Mouse (Mus musculus): Measurements from ENCODE around the gene 2010111I01Rik. TPM values are rescaled to one million over a fixed set of nuclear protein-coding genes. Genes with fewer than 3 reads are reported as not detected.

Gene 2010111I01Rik
- polyA plus RNA-seq, 1 experiment = 117 TPM

- Histone ChIP-seq H3K4me3 (ENCODE audit: insufficient read depth, low read length) (no peak overlapping the region), H3K27ac (ENCODE audit: insufficient read depth, low read length) (no peak overlapping the region), H3K4me1 (ENCODE audit: control insufficient read depth, insufficient read depth, low read length) (peaks cover 14% of the 10 kb centered on the region)
- no peak for TF ChIP-seq POLR2A (IDR thresholded peaks at IDR 0.05; ENCODE audit: extremely low read depth, insufficient read depth, low read length)
- TF ChIP-seq CTCF (IDR thresholded peaks at IDR 0.05; ENCODE audit: extremely low read depth, insufficient read depth, low read length) = no peak
Measured at GRCm38 (mm10) chr13:63094317-63095131, 129.8 kb downstream of the 2010111I01Rik start.

- peaks cover 12% of the 10 kb centered on the region for H3K4me1 ChIP-seq (ENCODE audit: control insufficient read depth, insufficient read depth, low read length)
- H3K27ac ChIP-seq (ENCODE audit: insufficient read depth, low read length) = peak overlapping the region; percentile 80
- no peak overlapping the region for H3K4me3 ChIP-seq (ENCODE audit: insufficient read depth, low read length)
- TF ChIP-seq POLR2A (IDR thresholded peaks at IDR 0.05; ENCODE audit: extremely low read depth, insufficient read depth, low read length) (no peak), CTCF (IDR thresholded peaks at IDR 0.05; ENCODE audit: extremely low read depth, insufficient read depth, low read length) (no peak)
Measured at GRCm38 (mm10) chr13:63096764-63097163, 132.1 kb downstream of the 2010111I01Rik start.

- Histone ChIP-seq H3K4me3 (ENCODE audit: insufficient read depth, low read length) (no peak overlapping the region), H3K4me1 (ENCODE audit: control insufficient read depth, insufficient read depth, low read length) (peaks cover 12% of the 10 kb centered on the region), H3K27ac (ENCODE audit: insufficient read depth, low read length) (peak overlapping the region; percentile 80)
- TF ChIP-seq CTCF (IDR thresholded peaks at IDR 0.05; ENCODE audit: extremely low read depth, insufficient read depth, low read length) (no peak), POLR2A (IDR thresholded peaks at IDR 0.05; ENCODE audit: extremely low read depth, insufficient read depth, low read length) (no peak)
Measured at GRCm38 (mm10) chr13:63097440-63097930, 132.8 kb downstream of the 2010111I01Rik start.

- no peak for TF ChIP-seq POLR2A (IDR thresholded peaks at IDR 0.05; ENCODE audit: extremely low read depth, insufficient read depth, low read length)
- no peak for TF ChIP-seq CTCF (IDR thresholded peaks at IDR 0.05; ENCODE audit: extremely low read depth, insufficient read depth, low read length)
- H3K27ac ChIP-seq (ENCODE audit: insufficient read depth, low read length) = no peak overlapping the region
- H3K4me1 ChIP-seq (ENCODE audit: control insufficient read depth, insufficient read depth, low read length) = peaks cover 6% of the 10 kb centered on the region
- no peak overlapping the region for H3K4me3 ChIP-seq (ENCODE audit: insufficient read depth, low read length)
Measured at GRCm38 (mm10) chr13:63101761-63102160, 137.1 kb downstream of the 2010111I01Rik start.

- Histone ChIP-seq H3K27ac (ENCODE audit: insufficient read depth, low read length) (no peak overlapping the region), H3K4me1 (ENCODE audit: control insufficient read depth, insufficient read depth, low read length) (peaks cover 2% of the 10 kb centered on the region; the same call in 1 of the 2 replicates), H3K4me3 (ENCODE audit: insufficient read depth, low read length) (no peak overlapping the region)
- TF ChIP-seq POLR2A (IDR thresholded peaks at IDR 0.05; ENCODE audit: extremely low read depth, insufficient read depth, low read length) = no peak
- TF ChIP-seq CTCF (IDR thresholded peaks at IDR 0.05; ENCODE audit: extremely low read depth, insufficient read depth, low read length) = no peak
Measured at GRCm38 (mm10) chr13:63102848-63103585, 138.3 kb downstream of the 2010111I01Rik start.

- TF ChIP-seq POLR2A (IDR thresholded peaks at IDR 0.05; ENCODE audit: extremely low read depth, insufficient read depth, low read length) = no peak
- no peak for TF ChIP-seq CTCF (IDR thresholded peaks at IDR 0.05; ENCODE audit: extremely low read depth, insufficient read depth, low read length)
Measured at GRCm38 (mm10) chr13:63106574-63106973, 141.9 kb downstream of the 2010111I01Rik start.

GRCm38 (mm10) chr13:63108601-63109000 is 143.9 kb downstream of the 2010111I01Rik start:
- Histone ChIP-seq H3K4me3 (ENCODE audit: insufficient read depth, low read length) (no peak overlapping the region), H3K27ac (ENCODE audit: insufficient read depth, low read length) (no peak overlapping the region), H3K4me1 (ENCODE audit: control insufficient read depth, insufficient read depth, low read length) (peaks cover 12% of the 10 kb centered on the region)
- no peak for TF ChIP-seq CTCF (IDR thresholded peaks at IDR 0.05; ENCODE audit: extremely low read depth, insufficient read depth, low read length)
- no peak for TF ChIP-seq POLR2A (IDR thresholded peaks at IDR 0.05; ENCODE audit: extremely low read depth, insufficient read depth, low read length)

More at GRCm38 (mm10) chr13:63106574-63106973, 141.9 kb downstream of the 2010111I01Rik start:
- H3K27ac ChIP-seq (ENCODE audit: insufficient read depth, low read length) = no peak overlapping the region
- no peak overlapping the region for H3K4me3 ChIP-seq (ENCODE audit: insufficient read depth, low read length)
- H3K4me1 ChIP-seq (ENCODE audit: control insufficient read depth, insufficient read depth, low read length) = peaks cover 7% of the 10 kb centered on the region; the same call in 1 of the 2 replicates

- TF ChIP-seq CTCF (IDR thresholded peaks at IDR 0.05; ENCODE audit: extremely low read depth, insufficient read depth, low read length) = no peak
- TF ChIP-seq POLR2A (IDR thresholded peaks at IDR 0.05; ENCODE audit: extremely low read depth, insufficient read depth, low read length) = no peak
- Histone ChIP-seq H3K4me1 (ENCODE audit: control insufficient read depth, insufficient read depth, low read length) (peaks cover 12% of the 10 kb centered on the region), H3K27ac (ENCODE audit: insufficient read depth, low read length) (0 out of 2 replicates have a peak overlapping the region, but pooled peaks have one; percentile 46)
Measured at GRCm38 (mm10) chr13:63111297-63112042, 146.8 kb downstream of the 2010111I01Rik start.

More at GRCm38 (mm10) chr13:63111297-63112042, 146.8 kb downstream of the 2010111I01Rik start:
- H3K4me3 ChIP-seq (ENCODE audit: insufficient read depth, low read length) = no peak overlapping the region
